23 mouse cellular contexts compared by ENCODE assay signal in genomic region chr10:60590241-60590640, GRCm38 (mm10).
"Had no signal": no experiment of that assay in that cellular context is flagged by ENCODE, and none has a peak within 500 bp of the region (broad histone marks: within the 10 kb centered on the region; RNA-seq: fewer than 3 reads in every experiment).

No protein-coding gene starts in this region.

- H3K9me3 ChIP-seq: limb, embryonic 13.5 days; liver, embryonic 12.5 days; liver, embryonic 15.5 days; lung, embryonic 15.5 days; megakaryocyte, embryonic 14.5 days; midbrain, embryonic 10.5 days; midbrain, embryonic 13.5 days; neural tube, embryonic 12.5 days had no signal

- H3K4me2 ChIP-seq: limb, embryonic 13.5 days; liver, embryonic 12.5 days; liver, embryonic 15.5 days; lung, embryonic 15.5 days; midbrain, embryonic 13.5 days; neural tube, embryonic 12.5 days had no signal

- H3K4me1 ChIP-seq: liver, embryonic 12.5 days; liver, embryonic 15.5 days; lung, embryonic 15.5 days had no signal

- H3K9ac ChIP-seq: limb, embryonic 13.5 days; liver, embryonic 12.5 days; liver, embryonic 15.5 days; lung, embryonic 15.5 days; midbrain, embryonic 13.5 days; neural tube, embryonic 12.5 days had no signal

- H3K27ac ChIP-seq: left cerebral cortex, adult 2 months; limb, embryonic 13.5 days; liver, embryonic 12.5 days; liver, embryonic 15.5 days; lung, embryonic 15.5 days; midbrain, embryonic 10.5 days; midbrain, embryonic 13.5 days; neural tube, embryonic 12.5 days had no signal

- H3K36me3 ChIP-seq: limb, embryonic 13.5 days; liver, embryonic 12.5 days; liver, embryonic 15.5 days; lung, embryonic 15.5 days; midbrain, embryonic 10.5 days; midbrain, embryonic 13.5 days; neural tube, embryonic 12.5 days had no signal

- DNase-seq: kidney, adult 2 months; kidney, postnatal 25 days; layer of hippocampus, postnatal 36 days; liver; lung, adult 18-20 months; lung, postnatal 10 days; lung, postnatal 36 days; retina, postnatal 1 day; thymus, adult 18-20 months; thymus, postnatal 36 days had no signal

- H3K4me3 ChIP-seq: left cerebral cortex, adult 2 months; limb, embryonic 13.5 days; liver, embryonic 12.5 days; liver, embryonic 15.5 days; lung, embryonic 15.5 days; megakaryocyte, embryonic 14.5 days; midbrain, embryonic 10.5 days; midbrain, embryonic 13.5 days; myocyte; neural tube, embryonic 12.5 days had no signal

- H3K27me3 ChIP-seq: liver, embryonic 12.5 days; lung, embryonic 15.5 days had no signal

- ATAC-seq: inflammation-experienced regulatory T-cells, adult 6 months; intestine, embryonic 16.5 days; liver, embryonic 12.5 days; midbrain, embryonic 13.5 days; midbrain, embryonic 16.5 days had no signal
